Mouse (Mus musculus): ENCODE data around the gene Knstrn. TPM values are rescaled to one million over a fixed set of nuclear protein-coding genes. Genes with fewer than 3 reads are reported as not detected.

Knstrn gene
- total RNA-seq (2021) = under 1 TPM; 0.07 to 0.55 TPM
- long read RNA-seq, experiment 1 = 0 reads
- long read RNA-seq, experiment 2, full-length matches to known transcripts = 1 of 1 reads
- long read RNA-seq, experiment 2, partial matches to known transcripts = 0 of 1 reads
- long read RNA-seq, experiment 2, other reads (novel, unspliced or antisense) = 0 of 1 reads

GRCm38 (mm10) chr2:118813981-118814836 lies at the start of gene Knstrn:
TSS of gene Knstrn (plus strand) at chr2:118814003.
- peak; percentile 88 for DNase-seq (ENCODE audit: low spot score)

- DNase-seq (ENCODE audit: low spot score) = peak; percentile 46
Observed at GRCm38 (mm10) chr2:118764094-118764831, 49.5 kb upstream of the Knstrn start.

GRCm38 (mm10) chr2:118764875-118765274 lies 48.9 kb upstream of the Knstrn start:
- DNase-seq (ENCODE audit: low spot score) = no peak

GRCm38 (mm10) chr2:118766041-118767033 lies 47.5 kb upstream of the Knstrn start:
- DNase-seq (ENCODE audit: low spot score) = no peak

GRCm38 (mm10) chr2:118772158-118772874 lies 41.5 kb upstream of the Knstrn start, which contains the start of gene Phgr1:
TSS of gene Phgr1 (plus strand) at chr2:118772769.
- DNase-seq (ENCODE audit: low spot score) = no peak

GRCm38 (mm10) chr2:118774536-118774935 lies 39.3 kb upstream of the Knstrn start:
- no peak for DNase-seq (ENCODE audit: low spot score)

GRCm38 (mm10) chr2:118775396-118775795 lies 38.4 kb upstream of the Knstrn start:
- no peak for DNase-seq (ENCODE audit: low spot score)

GRCm38 (mm10) chr2:118775846-118776245 lies 38.0 kb upstream of the Knstrn start:
- no peak for DNase-seq (ENCODE audit: low spot score)

- no peak for DNase-seq (ENCODE audit: low spot score)
Observed at GRCm38 (mm10) chr2:118776295-118776694, 37.5 kb upstream of the Knstrn start.

- no peak for DNase-seq (ENCODE audit: low spot score)
Observed at GRCm38 (mm10) chr2:118778418-118778817, 35.4 kb upstream of the Knstrn start.

GRCm38 (mm10) chr2:118779065-118779464 lies 34.7 kb upstream of the Knstrn start:
- no peak for DNase-seq (ENCODE audit: low spot score)

- DNase-seq (ENCODE audit: low spot score) = peak; percentile 91
Observed at GRCm38 (mm10) chr2:118779504-118780480, 34.0 kb upstream of the Knstrn start, which contains the start of gene Disp2. TSS of gene Disp2 (plus strand) at chr2:118779719.

GRCm38 (mm10) chr2:118781115-118781514 lies 32.7 kb upstream of the Knstrn start:
- no peak for DNase-seq (ENCODE audit: low spot score)

- no peak for DNase-seq (ENCODE audit: low spot score)
Observed at GRCm38 (mm10) chr2:118782303-118782702, 31.5 kb upstream of the Knstrn start.

GRCm38 (mm10) chr2:118783093-118783492 lies 30.7 kb upstream of the Knstrn start:
- no peak for DNase-seq (ENCODE audit: low spot score)

- no peak for DNase-seq (ENCODE audit: low spot score)
Observed at GRCm38 (mm10) chr2:118783663-118784062, 30.1 kb upstream of the Knstrn start.

- DNase-seq (ENCODE audit: low spot score) = no peak
Observed at GRCm38 (mm10) chr2:118786525-118786924, 27.3 kb upstream of the Knstrn start.

- DNase-seq (ENCODE audit: low spot score) = peak; percentile 60
Observed at GRCm38 (mm10) chr2:118789501-118789900, 24.3 kb upstream of the Knstrn start.

- DNase-seq (ENCODE audit: low spot score) = no peak
Observed at GRCm38 (mm10) chr2:118790221-118790550, 23.6 kb upstream of the Knstrn start.
